Mouse (Mus musculus): ENCODE measurements around the gene Cirbp. TPM values are rescaled to one million over a fixed set of nuclear protein-coding genes. Genes with fewer than 3 reads are reported as not detected.

Gene Cirbp
- total and polyA plus RNA-seq, 2 experiments = 25.9 to 37.0 TPM

DNA sequence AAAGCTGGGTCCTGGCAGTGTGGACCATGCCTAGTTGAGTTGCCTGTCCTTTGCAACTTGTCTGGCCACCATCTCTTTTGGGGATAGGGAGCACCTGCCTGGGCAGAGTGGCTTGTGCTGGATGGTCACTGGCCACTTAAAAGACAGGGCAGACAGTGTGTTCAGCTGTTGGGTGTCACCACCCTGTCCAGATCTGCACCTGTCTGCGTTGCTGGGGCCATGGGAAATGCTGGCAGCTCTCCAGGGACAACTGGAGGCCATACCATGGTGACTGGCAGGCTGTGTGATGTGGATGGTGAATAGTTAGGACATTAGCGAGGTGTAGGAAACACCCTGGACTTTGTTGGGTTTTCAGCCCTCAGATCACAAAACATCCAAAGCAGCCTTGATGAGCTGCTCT is 45.6 kb upstream of the Cirbp start:
- H3K36me3 ChIP-seq (ENCODE audit: control insufficient read depth, insufficient read depth, low read length) = no peaks in the 10 kb centered on the region

DNA sequence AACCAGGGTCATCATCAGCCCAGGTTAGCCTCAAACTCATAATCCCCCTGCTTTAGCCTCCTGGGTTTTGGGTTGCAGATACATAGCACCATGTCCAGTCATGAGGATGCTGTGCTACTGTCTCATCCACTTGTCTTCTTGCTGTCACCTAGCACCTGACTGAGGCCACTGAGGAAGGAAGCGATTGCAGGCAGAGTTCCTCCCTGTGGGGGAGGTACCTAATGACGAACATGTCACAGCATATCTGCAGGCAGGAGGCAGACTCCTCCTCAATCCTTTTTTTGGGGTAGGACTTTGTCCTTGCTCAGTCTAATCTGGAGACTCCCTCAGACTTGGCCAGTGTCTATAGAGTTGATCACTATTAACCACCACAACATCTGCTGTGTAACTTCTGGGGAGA is 44.1 kb upstream of the Cirbp start:
- peaks cover 15% of the 10 kb centered on the region for H3K4me1 ChIP-seq (ENCODE audit: control insufficient read depth, insufficient read depth, low read length)
- H3K36me3 ChIP-seq (ENCODE audit: control insufficient read depth, insufficient read depth, low read length) = peaks cover 1% of the 10 kb centered on the region; the same call in 1 of the 2 replicates
- no peak for DNase-seq (ENCODE audit: extremely low read depth, low read depth, low spot score)

More for the DNA sequence above, 45.6 kb upstream of the Cirbp start:
- no peak for DNase-seq (ENCODE audit: extremely low read depth, low read depth, low spot score)
- Histone ChIP-seq H3K79me2 (ENCODE audit: control insufficient read depth, insufficient read depth, low read length) (peaks cover 72% of the 10 kb centered on the region), H3K27me3 (ENCODE audit: control insufficient read depth, insufficient read depth, low read length) (no peaks in the 10 kb centered on the region), H3K9ac (ENCODE audit: low read depth, low read length) (no peak overlapping the region), H3K27ac (replicated peaks; ENCODE audit: insufficient read depth, low read depth, low read length) (no peak overlapping the region), H3K4me1 (ENCODE audit: control insufficient read depth, insufficient read depth, low read length) (peaks cover 15% of the 10 kb centered on the region), H3K4me3 (ENCODE audit: insufficient read depth, low read depth, low read length) (no peak overlapping the region)
- WGBS = 53% methylated on average over 2 of the region's 2 CpGs
- TF ChIP-seq POLR2A (IDR thresholded peaks at IDR 0.05; ENCODE audit: extremely low read depth, insufficient read depth, low read length) (no peak), CTCF (IDR thresholded peaks at IDR 0.05; ENCODE audit: low read depth, low read length) (no peak)

DNA sequence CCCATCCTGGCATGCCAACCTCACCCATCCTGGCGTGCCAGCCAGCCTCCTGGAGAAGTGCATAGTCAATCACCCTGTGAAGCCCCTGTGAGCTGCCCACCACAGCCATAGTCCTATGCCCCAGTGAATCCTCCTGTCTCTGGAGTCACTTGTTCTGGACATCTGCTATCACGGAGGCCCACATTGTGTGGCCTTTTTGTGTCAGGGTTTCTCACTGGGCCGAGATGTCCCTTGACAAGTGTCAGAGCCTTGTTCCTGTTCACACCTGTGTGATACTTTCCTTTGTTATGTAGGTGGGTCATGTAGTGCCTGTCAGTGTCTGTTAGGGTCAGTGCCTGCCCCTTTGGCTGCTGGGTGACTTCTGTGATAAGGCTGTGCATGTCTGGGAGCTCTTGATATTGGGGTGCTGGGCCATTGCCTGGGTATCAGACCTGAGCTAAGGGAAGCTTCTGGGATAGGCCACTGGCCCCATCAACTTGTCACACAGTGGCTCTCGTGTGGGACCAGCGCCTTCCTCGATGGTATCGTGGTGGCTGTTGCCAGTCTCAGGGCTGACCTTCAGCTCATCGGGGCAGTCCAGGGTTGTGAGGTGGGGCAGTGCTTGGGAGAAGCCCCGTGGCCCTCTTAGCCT is 41.7 kb upstream of the Cirbp start:
- Histone ChIP-seq H3K4me3 (ENCODE audit: insufficient read depth, low read depth, low read length) (no peak overlapping the region), H3K9ac (ENCODE audit: low read depth, low read length) (no peak overlapping the region), H3K36me3 (ENCODE audit: control insufficient read depth, insufficient read depth, low read length) (peaks cover 5% of the 10 kb centered on the region; the same call in 1 of the 2 replicates), H3K27ac (replicated peaks; ENCODE audit: insufficient read depth, low read depth, low read length) (no peak overlapping the region), H3K79me2 (ENCODE audit: control insufficient read depth, insufficient read depth, low read length) (peaks cover 43% of the 10 kb centered on the region), H3K27me3 (ENCODE audit: control insufficient read depth, insufficient read depth, low read length) (no peaks in the 10 kb centered on the region), H3K4me1 (ENCODE audit: control insufficient read depth, insufficient read depth, low read length) (peaks cover 8% of the 10 kb centered on the region)
- DNase-seq (ENCODE audit: extremely low read depth, low read depth, low spot score) = no peak
- WGBS = 93% methylated on average over 9 of the region's 9 CpGs
- no peak for TF ChIP-seq CTCF (IDR thresholded peaks at IDR 0.05; ENCODE audit: low read depth, low read length)
- TF ChIP-seq POLR2A (IDR thresholded peaks at IDR 0.05; ENCODE audit: extremely low read depth, insufficient read depth, low read length) = no peak

More for the DNA sequence above, 44.1 kb upstream of the Cirbp start:
- H3K27ac ChIP-seq (replicated peaks; ENCODE audit: insufficient read depth, low read depth, low read length) = no peak overlapping the region
- H3K4me3 ChIP-seq (ENCODE audit: insufficient read depth, low read depth, low read length) = no peak overlapping the region
- WGBS = 56% methylated on average over 2 of the region's 2 CpGs
- peaks cover 65% of the 10 kb centered on the region for H3K79me2 ChIP-seq (ENCODE audit: control insufficient read depth, insufficient read depth, low read length)
- TF ChIP-seq CTCF (IDR thresholded peaks at IDR 0.05; ENCODE audit: low read depth, low read length) = no peak
- TF ChIP-seq POLR2A (IDR thresholded peaks at IDR 0.05; ENCODE audit: extremely low read depth, insufficient read depth, low read length) = no peak
- H3K27me3 ChIP-seq (ENCODE audit: control insufficient read depth, insufficient read depth, low read length) = no peaks in the 10 kb centered on the region
- H3K9ac ChIP-seq (ENCODE audit: low read depth, low read length) = no peak overlapping the region

DNA sequence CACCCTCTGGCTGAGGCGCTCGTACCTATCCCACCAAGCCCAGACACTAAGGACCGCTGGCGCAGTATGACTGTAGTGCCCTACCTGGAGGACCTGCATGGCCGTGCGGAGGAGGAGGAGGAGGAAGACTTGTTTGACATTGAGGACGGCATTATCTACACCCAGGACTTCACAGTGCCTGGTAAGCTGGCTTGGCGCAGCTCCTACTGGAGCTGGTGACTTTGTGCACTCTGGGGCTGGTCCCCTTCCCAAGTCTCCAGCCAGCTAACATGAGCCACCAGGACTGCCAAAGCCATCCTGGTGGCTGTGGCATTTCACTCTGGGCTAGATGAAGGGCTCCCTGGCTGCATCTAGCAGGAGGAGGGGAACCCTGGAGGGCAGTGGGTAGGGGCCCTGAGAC is 37.9 kb upstream of the Cirbp start:
- peaks cover 5% of the 10 kb centered on the region; the same call in 1 of the 2 replicates for H3K36me3 ChIP-seq (ENCODE audit: control insufficient read depth, insufficient read depth, low read length)
- TF ChIP-seq POLR2A (IDR thresholded peaks at IDR 0.05; ENCODE audit: extremely low read depth, insufficient read depth, low read length) (no peak), CTCF (IDR thresholded peaks at IDR 0.05; ENCODE audit: low read depth, low read length) (no peak)
- H3K9ac ChIP-seq (ENCODE audit: low read depth, low read length) = no peak overlapping the region
- WGBS = 94% methylated on average over 8 of the region's 8 CpGs
- H3K27me3 ChIP-seq (ENCODE audit: control insufficient read depth, insufficient read depth, low read length) = no peaks in the 10 kb centered on the region
- H3K27ac ChIP-seq (replicated peaks; ENCODE audit: insufficient read depth, low read depth, low read length) = no peak overlapping the region
- no peak overlapping the region for H3K4me3 ChIP-seq (ENCODE audit: insufficient read depth, low read depth, low read length)
- peaks cover 23% of the 10 kb centered on the region for H3K4me1 ChIP-seq (ENCODE audit: control insufficient read depth, insufficient read depth, low read length)
- peaks cover 27% of the 10 kb centered on the region for H3K79me2 ChIP-seq (ENCODE audit: control insufficient read depth, insufficient read depth, low read length)
- DNase-seq (ENCODE audit: extremely low read depth, low read depth, low spot score) = no peak

DNA sequence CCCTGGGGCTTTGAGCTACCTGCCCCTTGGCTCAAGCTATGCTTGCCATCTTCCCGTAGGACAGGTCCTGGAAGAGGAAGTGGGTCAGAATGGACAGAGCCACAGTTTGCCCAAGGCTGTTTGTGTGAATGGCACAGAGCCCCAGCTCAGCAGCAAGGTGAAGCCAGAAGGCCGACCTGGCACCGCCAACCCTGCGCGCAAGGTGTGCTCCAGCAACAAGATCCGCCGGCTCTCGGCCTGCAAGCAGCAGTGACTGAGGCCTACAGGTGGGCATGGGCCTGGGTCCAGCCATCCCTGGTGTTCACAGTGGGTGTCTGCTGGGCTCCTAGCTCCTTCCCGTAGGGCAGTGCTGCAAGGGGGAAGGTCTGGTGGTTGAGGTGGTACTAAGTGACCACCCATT is 35.9 kb upstream of the Cirbp start:
- WGBS = 30% methylated on average over 9 of the region's 9 CpGs
- Histone ChIP-seq H3K27me3 (ENCODE audit: control insufficient read depth, insufficient read depth, low read length) (no peaks in the 10 kb centered on the region), H3K79me2 (ENCODE audit: control insufficient read depth, insufficient read depth, low read length) (peaks cover 12% of the 10 kb centered on the region), H3K9ac (ENCODE audit: low read depth, low read length) (peak overlapping the region; percentile 45), H3K4me1 (ENCODE audit: control insufficient read depth, insufficient read depth, low read length) (peaks cover 23% of the 10 kb centered on the region), H3K36me3 (ENCODE audit: control insufficient read depth, insufficient read depth, low read length) (peaks cover 5% of the 10 kb centered on the region; the same call in 1 of the 2 replicates), H3K27ac (replicated peaks; ENCODE audit: insufficient read depth, low read depth, low read length) (peak overlapping the region; percentile 84), H3K4me3 (ENCODE audit: insufficient read depth, low read depth, low read length) (peak overlapping the region; percentile 8; the same call in 1 of the 2 replicates)
- TF ChIP-seq POLR2A (IDR thresholded peaks at IDR 0.05; ENCODE audit: extremely low read depth, insufficient read depth, low read length) (no peak), CTCF (IDR thresholded peaks at IDR 0.05; ENCODE audit: low read depth, low read length) (no peak)
- DNase-seq (ENCODE audit: extremely low read depth, low read depth, low spot score) = peak; percentile 90

DNA sequence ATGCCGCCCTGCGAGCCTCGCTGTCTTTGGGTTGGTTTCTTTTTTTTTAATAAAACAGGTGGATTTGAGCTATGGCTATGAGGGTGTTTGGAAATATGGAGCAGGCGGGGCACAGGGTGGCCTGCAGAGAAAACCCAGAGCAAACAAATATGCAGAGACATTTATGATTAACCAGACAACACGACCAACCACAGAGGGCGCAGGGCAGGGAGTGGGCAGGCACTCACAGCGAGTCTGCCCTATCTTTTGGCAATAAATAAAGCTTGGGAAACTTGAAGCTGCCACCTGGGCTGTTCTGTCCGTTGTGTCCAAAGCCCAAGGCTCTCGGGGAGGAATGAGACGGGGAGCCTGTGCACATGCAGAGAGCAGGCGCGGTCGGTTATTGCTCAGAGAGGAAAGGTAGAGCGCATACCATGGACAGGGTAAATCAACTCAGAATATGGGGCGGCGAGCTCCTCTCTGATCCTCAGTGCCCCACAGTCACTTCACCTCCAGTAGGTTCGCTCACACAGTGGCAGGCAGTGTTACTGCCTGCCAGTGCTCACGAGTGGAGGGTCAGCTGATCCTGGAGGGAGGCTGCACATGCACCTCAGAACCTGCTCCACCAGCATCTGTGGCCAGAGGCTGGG is 35.3 kb upstream of the Cirbp start:
- WGBS = 29% methylated on average over 18 of the region's 18 CpGs
- peak overlapping the region; percentile 45 for H3K9ac ChIP-seq (ENCODE audit: low read depth, low read length)
- peaks cover 5% of the 10 kb centered on the region; the same call in 1 of the 2 replicates for H3K36me3 ChIP-seq (ENCODE audit: control insufficient read depth, insufficient read depth, low read length)
- peak overlapping the region; percentile 84 for H3K27ac ChIP-seq (replicated peaks; ENCODE audit: insufficient read depth, low read depth, low read length)
- peaks cover 7% of the 10 kb centered on the region for H3K79me2 ChIP-seq (ENCODE audit: control insufficient read depth, insufficient read depth, low read length)
- TF ChIP-seq POLR2A (IDR thresholded peaks at IDR 0.05; ENCODE audit: extremely low read depth, insufficient read depth, low read length) (0 out of 2 replicates have a peak, but pooled peaks have one; percentile 19), CTCF (IDR thresholded peaks at IDR 0.05; ENCODE audit: low read depth, low read length) (peak; percentile 29; the same call in 1 of the 2 replicates)
- H3K4me1 ChIP-seq (ENCODE audit: control insufficient read depth, insufficient read depth, low read length) = peaks cover 23% of the 10 kb centered on the region
- DNase-seq (ENCODE audit: extremely low read depth, low read depth, low spot score) = peak; percentile 95
- peak overlapping the region; percentile 8; the same call in 1 of the 2 replicates for H3K4me3 ChIP-seq (ENCODE audit: insufficient read depth, low read depth, low read length)
- H3K27me3 ChIP-seq (ENCODE audit: control insufficient read depth, insufficient read depth, low read length) = no peaks in the 10 kb centered on the region
